Mouse (Mus musculus) spleen, adult 2 months (tissue): Measurements from ENCODE around the gene Fbxl17.

Experiments used
- CTCF ChIP-seq: fragments of 200-500 bp; IDR thresholded peaks from 2 replicates; pipeline ENCODE4 v1.5.1; 2011; ENCODE audit warnings: mild to moderate bottlenecking, inconsistent platforms; ENCODE audit not compliant: insufficient read depth, insufficient read length, insufficient replicate concordance; ENCODE audit errors: extremely low read depth
- POLR2A ChIP-seq: fragments of 200-500 bp; IDR thresholded peaks from 2 replicates; pipeline ENCODE4 v1.6.1; 2011; ENCODE audit warnings: low read depth, low read length, inconsistent platforms

DNA sequence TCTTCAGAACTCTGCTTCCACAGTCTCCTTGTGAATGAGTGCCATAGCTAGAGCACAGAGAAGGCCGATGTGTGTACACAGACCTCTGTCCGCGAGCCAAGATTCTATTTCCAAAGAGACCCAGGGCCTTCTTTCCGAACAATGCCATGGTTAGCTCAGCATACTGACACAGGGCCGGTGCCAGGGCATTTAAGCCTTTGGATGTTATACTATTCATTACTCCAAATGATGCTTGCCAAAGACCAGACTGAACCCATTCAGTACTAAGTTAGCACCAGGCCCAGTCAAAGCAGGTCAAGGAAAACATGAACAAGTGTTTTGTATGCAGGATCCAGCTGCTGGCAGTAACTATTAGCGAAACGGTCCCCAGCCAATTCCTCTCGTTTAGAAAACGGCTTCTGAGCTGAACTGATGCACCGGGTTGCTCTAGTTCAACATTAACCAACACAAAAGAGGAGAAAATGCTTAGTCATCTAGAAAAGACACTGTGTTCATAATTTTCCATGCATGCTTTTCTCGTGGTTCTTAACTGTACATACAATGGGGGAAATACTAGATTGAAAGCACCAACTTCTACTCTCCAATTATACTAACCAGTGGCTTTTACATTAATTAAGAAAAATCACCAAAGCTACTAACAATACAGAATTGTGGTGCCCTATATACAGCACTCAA, 214.4 kb downstream of the Fbxl17 start:
- TF ChIP-seq POLR2A, result no peak
- TF ChIP-seq CTCF, result no peak
